Mouse (Mus musculus): ENCODE measurements around the gene Usp5. TPM values are rescaled to one million over a fixed set of nuclear protein-coding genes. Genes with fewer than 3 reads are reported as not detected.

Usp5 gene
- total RNA-seq, 1 experiment: 150 TPM

DNA sequence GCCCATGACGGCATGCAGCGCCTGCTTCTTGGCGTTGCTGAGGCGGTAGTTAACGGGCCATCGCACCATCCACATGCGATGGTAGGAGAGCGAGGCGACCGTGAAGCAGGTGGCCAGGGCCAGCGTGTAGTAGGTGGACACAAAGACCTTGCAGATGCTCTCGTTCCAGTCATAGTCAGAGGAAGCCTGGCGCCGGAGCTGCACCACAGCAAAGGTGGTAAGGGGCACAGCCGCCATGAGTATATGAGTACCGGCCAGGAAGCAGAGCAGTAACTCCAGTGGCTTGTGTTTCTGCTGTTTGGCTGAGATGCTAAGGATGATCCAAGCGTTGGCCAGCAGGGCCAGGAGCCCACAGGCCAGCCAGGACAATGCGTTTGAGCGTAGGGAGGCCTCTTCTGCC is 32.0 kb upstream of the Usp5 start:
- no peak overlapping the region for H3K4me3 ChIP-seq (ENCODE audit: insufficient read depth in 1 of 2, low read depth in 1 of 2, low read length in 2 of 2, poor library complexity in 1 of 2, severe bottlenecking in 1 of 2)
- H3K27ac ChIP-seq (ENCODE audit: insufficient read depth, low read depth, low read length, poor library complexity, severe bottlenecking): peak overlapping the region; percentile 7; the same call in 1 of the 2 replicates
- H3K9me3 ChIP-seq (ENCODE audit: control insufficient read depth, insufficient read depth, low read depth, low read length): no peaks in the 10 kb centered on the region
- no peak for DNase-seq (ENCODE audit: low read depth, low spot score)
- no peak overlapping the region for H3K9ac ChIP-seq (ENCODE audit: insufficient read depth, low read depth, low read length, poor library complexity, severe bottlenecking)
- TF ChIP-seq MAFK (IDR thresholded peaks at IDR 0.05; ENCODE audit: insufficient read depth, low read depth, low read length) (no peak), HCFC1 (IDR thresholded peaks at IDR 0.05; ENCODE audit: borderline replicate concordance, insufficient read depth, low read length) (no peak), CHD2 (IDR thresholded peaks at IDR 0.05; ENCODE audit: low read depth, low read length) (no peak), ZNF384 (IDR thresholded peaks at IDR 0.05; ENCODE audit: low read depth, low read length) (no peak), ZC3H11A (IDR thresholded peaks at IDR 0.05; ENCODE audit: borderline replicate concordance, low read depth, low read length) (no peak)
- in situ Hi-C loops (cut with MboI; ENCODE audit: low sequenced_read_pairs in 2 of 2, unreplicated experiment in 2 of 2): no loop called here
- H3K36me3 ChIP-seq (ENCODE audit: control insufficient read depth, insufficient read depth, low read length, poor library complexity, severe bottlenecking): no peaks in the 10 kb centered on the region; the same call in 1 of the 2 replicates
- H3K4me1 ChIP-seq (ENCODE audit: control insufficient read depth in 2 of 2, insufficient read depth in 2 of 2, low read length in 2 of 2, poor library complexity in 1 of 2): peaks cover 7 to 35% of the 10 kb centered on the region in 2 experiments

- no peaks in the 10 kb centered on the region; the same call in 1 of the 2 replicates for H3K36me3 ChIP-seq (ENCODE audit: control insufficient read depth, insufficient read depth, low read length, poor library complexity, severe bottlenecking)
- H3K27ac ChIP-seq (ENCODE audit: insufficient read depth, low read depth, low read length, poor library complexity, severe bottlenecking): no peak overlapping the region
- H3K4me3 ChIP-seq (ENCODE audit: insufficient read depth in 1 of 2, low read depth in 1 of 2, low read length in 2 of 2, poor library complexity in 1 of 2, severe bottlenecking in 1 of 2): no peak overlapping the region
- peaks cover 7 to 39% of the 10 kb centered on the region in 2 experiments for H3K4me1 ChIP-seq (ENCODE audit: control insufficient read depth in 2 of 2, insufficient read depth in 2 of 2, low read length in 2 of 2, poor library complexity in 1 of 2)
- H3K9me3 ChIP-seq (ENCODE audit: control insufficient read depth, insufficient read depth, low read depth, low read length): no peaks in the 10 kb centered on the region
- no peak overlapping the region for H3K9ac ChIP-seq (ENCODE audit: insufficient read depth, low read depth, low read length, poor library complexity, severe bottlenecking)
- in situ Hi-C loops (cut with MboI; ENCODE audit: low sequenced_read_pairs in 2 of 2, unreplicated experiment in 2 of 2): no loop called here
- DNase-seq (ENCODE audit: low read depth, low spot score): no peak
- no peak for TF ChIP-seq CHD2 (IDR thresholded peaks at IDR 0.05; ENCODE audit: low read depth, low read length)
- no peak for TF ChIP-seq MAFK (IDR thresholded peaks at IDR 0.05; ENCODE audit: insufficient read depth, low read depth, low read length)
- no peak for TF ChIP-seq ZNF384 (IDR thresholded peaks at IDR 0.05; ENCODE audit: low read depth, low read length)
- TF ChIP-seq HCFC1 (IDR thresholded peaks at IDR 0.05; ENCODE audit: borderline replicate concordance, insufficient read depth, low read length): no peak
- no peak for TF ChIP-seq ZC3H11A (IDR thresholded peaks at IDR 0.05; ENCODE audit: borderline replicate concordance, low read depth, low read length)
Measured at GRCm38 (mm10) chr6:124860511-124860910, 31.2 kb upstream of the Usp5 start.

DNA sequence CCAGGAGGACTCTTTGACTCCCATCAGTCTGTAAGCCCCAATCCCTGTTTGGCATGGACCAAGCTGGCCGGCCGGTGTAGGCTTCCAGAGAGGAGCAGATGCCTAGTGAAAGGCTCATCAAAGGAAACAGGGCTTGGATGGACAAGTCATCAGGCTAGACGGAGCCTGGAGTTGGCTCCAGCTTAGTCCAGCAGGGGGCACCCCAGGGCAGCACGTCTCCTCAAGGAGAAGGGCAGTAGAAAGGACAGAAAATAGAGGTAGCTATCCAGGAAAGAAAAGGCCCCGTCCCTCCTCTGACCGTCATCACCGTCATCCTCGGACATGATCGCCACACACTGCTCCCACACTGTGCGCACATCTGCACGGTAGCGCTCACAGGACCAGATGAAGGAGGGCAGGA is 30.4 kb upstream of the Usp5 start:
- Histone ChIP-seq H3K4me3 (ENCODE audit: insufficient read depth in 1 of 2, low read depth in 1 of 2, low read length in 2 of 2, poor library complexity in 1 of 2, severe bottlenecking in 1 of 2) (peak overlapping the region in 1 of 2 experiments; percentile 35; a peak in 2 of 4 replicates), H3K9ac (ENCODE audit: insufficient read depth, low read depth, low read length, poor library complexity, severe bottlenecking) (no peak overlapping the region), H3K36me3 (ENCODE audit: control insufficient read depth, insufficient read depth, low read length, poor library complexity, severe bottlenecking) (no peaks in the 10 kb centered on the region; the same call in 1 of the 2 replicates), H3K27ac (ENCODE audit: insufficient read depth, low read depth, low read length, poor library complexity, severe bottlenecking) (no peak overlapping the region), H3K9me3 (ENCODE audit: control insufficient read depth, insufficient read depth, low read depth, low read length) (no peaks in the 10 kb centered on the region), H3K4me1 (ENCODE audit: control insufficient read depth in 2 of 2, insufficient read depth in 2 of 2, low read length in 2 of 2, poor library complexity in 1 of 2) (peaks cover 7 to 44% of the 10 kb centered on the region in 2 experiments)
- TF ChIP-seq ZC3H11A (IDR thresholded peaks at IDR 0.05; ENCODE audit: borderline replicate concordance, low read depth, low read length) (peak; percentile 53; the same call in 1 of the 2 replicates), ZNF384 (IDR thresholded peaks at IDR 0.05; ENCODE audit: low read depth, low read length) (no peak)
- peak; percentile 68 for DNase-seq (ENCODE audit: low read depth, low spot score)
- in situ Hi-C loops (cut with MboI; ENCODE audit: low sequenced_read_pairs in 2 of 2, unreplicated experiment in 2 of 2): no loop called here

GRCm38 (mm10) chr6:124858561-124859318 is 29.5 kb upstream of the Usp5 start:
- H3K9me3 ChIP-seq (ENCODE audit: control insufficient read depth, insufficient read depth, low read depth, low read length): no peaks in the 10 kb centered on the region
- H3K27ac ChIP-seq (ENCODE audit: insufficient read depth, low read depth, low read length, poor library complexity, severe bottlenecking): no peak overlapping the region
- H3K4me1 ChIP-seq (ENCODE audit: control insufficient read depth in 2 of 2, insufficient read depth in 2 of 2, low read length in 2 of 2, poor library complexity in 1 of 2): peaks cover 7 to 47% of the 10 kb centered on the region in 2 experiments
- H3K36me3 ChIP-seq (ENCODE audit: control insufficient read depth, insufficient read depth, low read length, poor library complexity, severe bottlenecking): no peaks in the 10 kb centered on the region; the same call in 1 of the 2 replicates
- H3K9ac ChIP-seq (ENCODE audit: insufficient read depth, low read depth, low read length, poor library complexity, severe bottlenecking): no peak overlapping the region
- in situ Hi-C loops (cut with MboI; ENCODE audit: low sequenced_read_pairs in 2 of 2, unreplicated experiment in 2 of 2): no loop called here
- no peak overlapping the region for H3K4me3 ChIP-seq (ENCODE audit: insufficient read depth in 1 of 2, low read depth in 1 of 2, low read length in 2 of 2, poor library complexity in 1 of 2, severe bottlenecking in 1 of 2)
- TF ChIP-seq CHD2 (IDR thresholded peaks at IDR 0.05; ENCODE audit: low read depth, low read length): no peak
- TF ChIP-seq HCFC1 (IDR thresholded peaks at IDR 0.05; ENCODE audit: borderline replicate concordance, insufficient read depth, low read length): no peak
- TF ChIP-seq MAFK (IDR thresholded peaks at IDR 0.05; ENCODE audit: insufficient read depth, low read depth, low read length): no peak
- TF ChIP-seq ZC3H11A (IDR thresholded peaks at IDR 0.05; ENCODE audit: borderline replicate concordance, low read depth, low read length): no peak
- no peak for TF ChIP-seq ZNF384 (IDR thresholded peaks at IDR 0.05; ENCODE audit: low read depth, low read length)
- no peak for DNase-seq (ENCODE audit: low read depth, low spot score)
